Mouse (Mus musculus) heart, embryonic 10.5 days (tissue): Measurements from ENCODE around the gene Adrm1. TPM values are rescaled to one million over a fixed set of nuclear protein-coding genes. Genes with fewer than 3 reads are reported as not detected.
"Not testable (repeated sequence)": the region's sequence is repeated elsewhere in the genome, so short reads cannot be mapped to it uniquely, and the experiment has no call there.

Experiments used
- DNase-seq: peaks from one replicate; pipeline ENCODE4 v3.0.0-alpha.2; 2017; ENCODE audit warnings: low spot score
- H3K27ac ChIP-seq: fragments of 300-500 bp; sonication (generic); 2 replicates; pipeline ENCODE4 v1.5.1; 2016; ENCODE audit warnings: mild to moderate bottlenecking
- H3K27me3 ChIP-seq: fragments of 300-500 bp; sonication (generic); 2 replicates; pipeline ENCODE4 v1.6.1; 2016; ENCODE audit warnings: mild to moderate bottlenecking; ENCODE audit not compliant: poor library complexity, insufficient read depth, severe bottlenecking
- H3K36me3 ChIP-seq: fragments of 300-500 bp; sonication (generic); 2 replicates; pipeline ENCODE4 v1.6.1; 2016; ENCODE audit warnings: mild to moderate bottlenecking, moderate library complexity
- H3K4me1 ChIP-seq: fragments of 300-500 bp; sonication (generic); 2 replicates; pipeline ENCODE4 v1.6.1; 2016; ENCODE audit warnings: mild to moderate bottlenecking
- H3K4me3 ChIP-seq: fragments of 300-500 bp; sonication (generic); 2 replicates; pipeline ENCODE4 v1.5.1; 2016; ENCODE audit warnings: mild to moderate bottlenecking, moderate library complexity
- H3K9me3 ChIP-seq: fragments of 300-500 bp; sonication (generic); 2 replicates; pipeline ENCODE4 v1.6.1; 2016; ENCODE audit warnings: mild to moderate bottlenecking, moderate library complexity
- WGBS: fragments of 180-500 bp; shearing (Covaris S2); methylation state at CpG from one replicate; pipeline ENCODE4 v1.1.7; 2016; 5-methylcytosine and 5-hydroxymethylcytosine counted together
- polyA plus RNA-seq: library from polyadenylated mRNA; unstranded; fragments of >200 nt; fragmentation: Nextera tagmentation; extraction: Ambion mirVana; gene quantifications from 2 replicates; pipeline ENCODE4 v1.2.1, GENCODE M21; 2016

The Adrm1 gene
- polyA plus RNA-seq, 1 experiment from 2014 or later: 240 TPM

DNA sequence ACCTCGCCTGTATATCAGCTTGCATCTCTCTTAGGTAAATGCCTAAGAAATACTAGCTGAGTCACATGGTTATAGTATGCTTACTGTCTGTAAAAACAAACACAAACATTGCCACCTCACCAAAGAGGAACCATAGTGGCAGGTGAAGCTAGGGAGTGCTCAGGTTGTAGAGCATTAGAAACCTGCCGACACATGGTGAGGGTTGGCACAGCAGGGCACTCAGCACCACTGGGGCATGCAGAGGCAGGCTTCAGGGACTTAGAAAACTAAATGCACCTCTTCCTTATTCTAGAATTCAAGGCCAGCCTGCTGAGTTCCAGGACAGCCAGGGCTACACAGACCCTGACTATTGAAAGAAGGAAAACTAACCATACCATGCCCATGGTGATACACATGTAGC, 4.4 kb upstream of the Adrm1 start:
- no peaks in the 10 kb centered on the region for H3K9me3 ChIP-seq
- H3K27me3 ChIP-seq: no peaks in the 10 kb centered on the region
- H3K27ac ChIP-seq: no peak overlapping the region
- H3K36me3 ChIP-seq: peaks cover 18% of the 10 kb centered on the region
- peaks cover 3% of the 10 kb centered on the region for H3K4me1 ChIP-seq
- 77% methylated on average over 2 of the region's 2 CpGs for WGBS
- H3K4me3 ChIP-seq: no peak overlapping the region
- DNase-seq: no peak

DNA sequence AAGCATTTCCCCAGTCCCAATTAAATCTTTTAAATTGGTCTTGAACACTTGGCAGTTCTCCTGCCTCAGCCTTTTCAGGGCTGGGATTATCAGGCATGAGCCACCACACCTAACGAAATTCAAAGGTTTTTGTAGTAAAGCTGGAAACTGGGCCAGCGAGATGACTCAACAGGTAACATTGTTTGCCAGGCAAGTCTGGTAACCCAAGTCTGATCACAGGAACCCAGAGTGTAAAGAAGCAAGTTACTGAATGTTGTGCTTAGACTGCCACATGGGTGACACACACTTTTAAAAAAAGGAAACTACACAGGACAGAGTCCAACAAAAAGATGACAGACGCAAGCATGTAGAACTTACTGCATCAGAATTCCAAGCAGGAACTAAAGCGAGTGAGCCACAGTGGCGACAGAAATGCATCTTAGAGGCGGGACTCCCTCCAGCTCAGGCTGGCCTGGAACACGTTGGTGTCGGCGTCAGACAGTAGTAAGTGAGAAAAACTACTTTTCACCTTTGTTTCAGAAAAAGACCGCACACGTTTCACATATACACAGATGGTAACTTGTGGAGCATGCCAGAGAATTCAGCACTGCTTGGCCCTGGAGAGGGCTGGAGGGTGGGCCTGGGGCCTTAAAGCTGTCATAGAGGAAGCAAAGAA, 1.0 kb upstream of the Adrm1 start:
- Histone ChIP-seq H3K4me1 (peaks cover 19% of the 10 kb centered on the region), H3K36me3 (peaks cover 25% of the 10 kb centered on the region), H3K27ac (peak overlapping the region; percentile 97; the same call in 1 of the 2 replicates), H3K4me3 (no peak overlapping the region), H3K9me3 (no peaks in the 10 kb centered on the region), H3K27me3 (no peaks in the 10 kb centered on the region)
- 82% methylated on average over 11 of the region's 11 CpGs for WGBS
- DNase-seq: no peak

DNA sequence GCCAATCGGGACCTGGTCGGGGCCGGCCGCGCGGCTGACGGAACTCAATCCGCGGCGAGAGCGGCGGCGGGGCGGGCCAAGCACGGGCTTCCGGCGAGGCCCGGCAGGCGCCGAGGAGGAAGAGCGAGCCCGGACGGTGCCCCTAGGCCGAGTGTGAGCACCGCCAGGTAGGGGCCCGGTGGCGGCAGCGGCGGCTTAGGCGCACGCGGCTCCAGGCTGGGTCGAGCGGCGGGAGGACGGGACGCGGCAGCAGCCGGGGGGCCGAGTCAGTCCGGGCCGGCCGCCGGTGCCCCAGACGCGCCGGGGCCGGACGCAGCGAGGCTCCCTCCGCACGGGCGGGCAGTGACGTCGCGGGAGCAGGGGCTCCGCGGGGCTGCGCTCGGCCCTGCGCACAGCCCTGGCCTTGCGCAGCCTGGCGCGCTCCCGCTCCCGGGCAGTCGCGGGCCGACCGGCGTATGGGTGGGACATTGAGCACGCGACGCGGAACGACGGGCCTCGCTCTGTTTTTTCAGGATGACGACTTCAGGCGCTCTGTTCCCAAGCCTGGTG, 311 bp downstream of the Adrm1 start:
- Histone ChIP-seq H3K4me3 (peak overlapping the region; percentile 95), H3K4me1 (peaks cover 19% of the 10 kb centered on the region), H3K27ac (peak overlapping the region; percentile 97), H3K9me3 (no peaks in the 10 kb centered on the region), H3K27me3 (no peaks in the 10 kb centered on the region), H3K36me3 (peaks cover 37% of the 10 kb centered on the region)
- DNase-seq: no peak
- WGBS: under 1% methylated on average over 80 of the region's 80 CpGs

DNA sequence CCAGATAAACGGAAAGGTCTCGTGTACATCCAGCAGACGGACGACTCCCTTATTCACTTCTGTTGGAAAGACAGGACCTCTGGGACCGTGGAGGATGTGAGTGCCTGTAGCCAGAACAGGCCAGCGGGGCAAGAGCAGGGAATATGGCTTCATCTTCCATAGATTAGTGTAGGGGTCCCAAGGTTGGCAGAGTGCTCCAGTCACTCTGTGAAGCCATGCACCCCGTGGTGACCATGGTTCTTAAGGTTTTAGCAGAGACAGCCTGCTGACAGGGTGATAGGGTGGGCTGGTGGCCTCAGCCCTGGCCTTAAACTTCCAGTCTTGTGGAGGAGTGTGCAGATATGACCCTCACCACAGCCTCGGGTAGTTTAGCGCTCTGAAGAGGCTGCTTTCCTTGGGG, 867 bp downstream of the Adrm1 start:
- peaks cover 19% of the 10 kb centered on the region for H3K4me1 ChIP-seq
- peaks cover 43% of the 10 kb centered on the region for H3K36me3 ChIP-seq
- peak overlapping the region; percentile 97 for H3K27ac ChIP-seq
- H3K4me3 ChIP-seq: peak overlapping the region; percentile 95
- H3K9me3 ChIP-seq: no peaks in the 10 kb centered on the region
- H3K27me3 ChIP-seq: no peaks in the 10 kb centered on the region
- 4% methylated on average over 9 of the region's 9 CpGs for WGBS
- DNase-seq: no peak

DNA sequence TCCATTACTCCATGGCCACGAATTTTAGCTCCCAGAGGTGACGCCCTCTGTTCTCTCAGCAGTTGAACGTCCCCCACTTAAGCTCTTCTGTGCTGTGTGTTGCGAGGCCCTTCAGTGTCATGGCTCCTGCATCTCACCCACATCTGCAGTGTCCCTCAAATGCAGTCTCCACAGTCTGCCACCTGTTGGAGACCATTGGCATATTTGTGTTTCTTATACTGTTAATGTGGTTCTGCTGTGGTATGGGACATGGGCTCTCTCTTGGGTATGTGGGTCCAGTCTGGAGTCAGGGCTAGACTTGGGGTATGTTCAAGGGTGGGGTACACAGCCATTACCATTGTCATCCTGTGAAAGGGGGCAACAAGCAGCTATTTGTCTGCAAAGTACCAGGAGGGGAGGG, 1.9 kb downstream of the Adrm1 start:
- DNase-seq: no peak
- no peaks in the 10 kb centered on the region for H3K27me3 ChIP-seq
- H3K4me1 ChIP-seq: peaks cover 19% of the 10 kb centered on the region
- WGBS: 70% methylated on average over 4 of the region's 4 CpGs
- no peaks in the 10 kb centered on the region for H3K9me3 ChIP-seq
- H3K36me3 ChIP-seq: peaks cover 53% of the 10 kb centered on the region
- H3K4me3 ChIP-seq: peak overlapping the region; percentile 95
- H3K27ac ChIP-seq: no peak overlapping the region

DNA sequence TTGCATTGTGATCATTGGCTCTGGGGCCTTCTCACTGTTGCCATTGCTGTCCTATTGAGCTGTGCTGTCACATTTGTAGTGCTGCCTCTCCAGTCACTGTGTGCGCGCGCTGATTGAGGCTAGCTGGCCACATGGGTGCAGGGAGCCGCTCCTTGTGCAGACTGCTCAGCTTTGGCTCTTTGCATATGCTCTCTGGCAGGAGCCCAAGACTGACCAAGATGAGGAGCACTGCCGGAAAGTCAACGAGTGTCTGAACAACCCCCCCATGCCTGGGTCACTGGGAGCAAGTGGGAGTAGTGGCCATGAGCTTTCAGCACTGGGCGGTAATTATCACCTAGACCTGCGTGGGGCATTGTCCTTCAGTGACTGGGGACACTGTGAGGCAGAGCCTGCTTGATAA, 2.4 kb downstream of the Adrm1 start:
- H3K9me3 ChIP-seq, H3K27me3 ChIP-seq, H3K4me3 ChIP-seq, DNase-seq, H3K27ac ChIP-seq: not testable (repeated sequence)
- WGBS: 90% methylated on average over 8 of the region's 8 CpGs
- Histone ChIP-seq H3K36me3 (peaks cover 58% of the 10 kb centered on the region), H3K4me1 (peaks cover 19% of the 10 kb centered on the region)

DNA sequence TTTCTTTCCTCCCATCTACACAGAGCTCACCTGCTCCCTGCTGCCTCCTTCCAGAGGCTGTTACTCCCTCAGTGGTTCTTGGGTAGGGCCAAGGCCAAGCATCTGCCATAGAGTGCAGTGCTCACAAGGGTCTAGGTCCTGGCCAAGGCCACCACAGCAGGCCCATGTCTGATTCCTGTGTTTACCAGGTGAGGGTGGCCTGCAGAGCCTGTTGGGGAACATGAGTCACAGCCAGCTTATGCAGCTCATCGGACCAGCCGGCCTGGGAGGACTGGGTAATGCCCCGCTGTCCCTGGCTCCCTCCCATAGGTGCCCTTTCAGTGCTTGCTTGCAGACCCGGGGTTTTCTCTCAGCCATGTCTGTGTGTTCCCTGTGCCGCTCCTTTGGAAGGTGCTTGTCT, 2.8 kb downstream of the Adrm1 start:
- DNase-seq: no peak
- 97% methylated on average over 5 of the region's 5 CpGs for WGBS
- H3K27me3 ChIP-seq: no peaks in the 10 kb centered on the region
- no peak overlapping the region for H3K27ac ChIP-seq
- H3K9me3 ChIP-seq: no peaks in the 10 kb centered on the region
- H3K4me1 ChIP-seq: peaks cover 19% of the 10 kb centered on the region
- peaks cover 62% of the 10 kb centered on the region for H3K36me3 ChIP-seq
- no peak overlapping the region for H3K4me3 ChIP-seq

DNA sequence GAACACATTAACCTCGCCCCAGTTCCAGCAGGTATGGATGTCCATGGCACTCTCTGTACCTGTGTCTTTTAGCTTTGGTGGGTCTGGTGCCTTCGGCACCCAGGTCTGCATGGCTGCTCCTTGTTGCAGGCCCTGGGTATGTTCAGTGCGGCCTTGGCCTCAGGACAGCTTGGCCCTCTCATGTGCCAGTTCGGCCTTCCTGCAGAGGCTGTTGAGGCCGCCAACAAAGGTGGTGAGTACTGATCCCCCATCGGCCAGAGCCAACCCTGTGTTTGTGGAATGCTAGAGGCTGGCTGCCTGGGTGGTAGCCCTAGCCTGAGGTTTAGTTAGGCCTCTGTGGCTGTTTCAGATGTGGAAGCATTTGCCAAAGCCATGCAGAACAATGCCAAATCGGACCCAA, 4.4 kb downstream of the Adrm1 start:
- Histone ChIP-seq H3K4me3 (no peak overlapping the region), H3K27me3 (no peaks in the 10 kb centered on the region), H3K9me3 (no peaks in the 10 kb centered on the region), H3K27ac (no peak overlapping the region), H3K4me1 (peaks cover 17% of the 10 kb centered on the region), H3K36me3 (peaks cover 78% of the 10 kb centered on the region)
- WGBS: 94% methylated on average over 7 of the region's 7 CpGs
- no peak for DNase-seq

DNA sequence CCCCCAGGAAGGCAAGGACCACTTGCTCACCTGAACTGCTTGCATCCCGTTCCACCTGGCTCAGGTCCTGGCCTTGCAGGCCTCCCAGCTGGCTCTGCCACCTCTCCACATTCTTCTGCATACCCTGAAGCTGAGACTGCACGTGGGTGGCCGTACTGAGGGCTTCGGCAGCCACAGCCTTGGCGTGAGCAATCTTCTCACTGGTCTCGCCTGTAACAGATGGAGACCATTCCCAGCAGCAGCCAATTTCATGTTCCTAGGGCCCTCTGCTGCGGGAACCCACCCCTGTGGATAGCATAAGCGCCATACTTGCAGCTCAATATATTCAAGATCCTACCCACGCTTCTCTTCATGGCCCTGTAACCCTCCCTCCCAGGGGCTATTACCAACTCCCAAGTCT, 10.3 kb downstream of the Adrm1 start:
- no peak for DNase-seq
- Histone ChIP-seq H3K27me3 (no peaks in the 10 kb centered on the region), H3K4me3 (no peak overlapping the region), H3K27ac (no peak overlapping the region), H3K4me1 (no peaks in the 10 kb centered on the region; the same call in 1 of the 2 replicates), H3K36me3 (peaks cover 97% of the 10 kb centered on the region), H3K9me3 (no peaks in the 10 kb centered on the region)
- WGBS: 88% methylated on average over 9 of the region's 9 CpGs

DNA sequence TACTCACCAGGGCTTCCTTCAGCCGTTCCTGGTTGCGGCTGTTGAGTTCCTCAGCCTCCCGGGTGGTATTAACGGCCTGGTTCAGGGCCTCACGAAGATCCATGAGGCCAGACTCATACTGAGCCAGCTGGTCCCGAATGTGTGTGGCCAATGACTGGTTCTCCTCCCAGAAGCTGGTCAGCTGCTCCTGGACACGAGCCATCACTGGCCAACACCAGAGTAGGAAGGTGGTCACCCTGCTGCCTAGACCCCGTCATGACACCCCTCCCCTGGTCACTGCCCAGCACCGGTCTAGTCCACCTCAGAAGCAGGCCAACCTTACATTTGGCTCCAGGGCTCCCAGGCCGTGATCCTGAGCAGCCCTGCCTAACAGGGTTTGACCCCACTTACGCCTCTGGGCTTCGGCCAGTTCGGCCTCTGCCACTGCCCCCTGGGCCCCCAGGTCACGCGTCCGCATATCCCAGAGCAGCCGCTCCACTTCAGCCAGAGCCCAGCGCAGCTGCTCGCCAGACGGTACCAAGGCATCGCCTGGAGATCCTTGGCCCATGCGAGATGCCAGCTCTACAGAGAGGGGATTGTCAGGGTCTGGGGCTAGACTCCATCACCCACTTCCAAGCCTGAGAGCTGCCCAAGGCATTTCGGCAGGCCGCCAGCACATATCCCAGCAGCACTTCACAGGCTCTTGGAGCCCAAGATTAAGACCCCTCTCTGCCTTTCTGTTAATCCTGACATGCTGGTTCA, 12.9 kb downstream of the Adrm1 start:
- H3K9me3 ChIP-seq: no peaks in the 10 kb centered on the region
- no peaks in the 10 kb centered on the region for H3K4me1 ChIP-seq
- no peak overlapping the region for H3K27ac ChIP-seq
- WGBS: 91% methylated on average over 24 of the region's 24 CpGs
- H3K36me3 ChIP-seq: peaks cover 96% of the 10 kb centered on the region
- no peak overlapping the region for H3K4me3 ChIP-seq
- no peak for DNase-seq
- H3K27me3 ChIP-seq: no peaks in the 10 kb centered on the region

DNA sequence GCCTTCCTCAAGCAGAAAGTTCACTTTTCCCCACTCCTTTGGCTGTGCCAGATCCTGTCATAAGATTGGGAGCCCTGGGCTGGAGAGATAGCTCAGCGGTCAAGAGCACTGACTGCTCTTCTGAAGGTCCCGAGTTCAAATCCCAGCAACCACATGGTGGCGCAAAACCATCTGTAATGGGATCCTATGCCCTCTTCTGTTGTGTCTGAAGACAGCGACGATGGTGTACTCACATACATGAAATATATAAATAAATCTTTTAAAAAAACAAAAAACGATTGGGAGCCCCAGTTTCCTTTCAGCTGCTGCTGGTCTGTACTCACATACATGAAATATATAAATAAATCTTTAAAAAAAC, 13.4 kb downstream of the Adrm1 start:
- H3K27me3 ChIP-seq: no peaks in the 10 kb centered on the region
- WGBS: 85% methylated on average over 6 of the region's 6 CpGs
- no peaks in the 10 kb centered on the region for H3K9me3 ChIP-seq
- H3K4me1 ChIP-seq: no peaks in the 10 kb centered on the region
- DNase-seq: no peak
- H3K4me3 ChIP-seq: no peak overlapping the region
- H3K36me3 ChIP-seq: peaks cover 95% of the 10 kb centered on the region
- H3K27ac ChIP-seq: no peak overlapping the region

DNA sequence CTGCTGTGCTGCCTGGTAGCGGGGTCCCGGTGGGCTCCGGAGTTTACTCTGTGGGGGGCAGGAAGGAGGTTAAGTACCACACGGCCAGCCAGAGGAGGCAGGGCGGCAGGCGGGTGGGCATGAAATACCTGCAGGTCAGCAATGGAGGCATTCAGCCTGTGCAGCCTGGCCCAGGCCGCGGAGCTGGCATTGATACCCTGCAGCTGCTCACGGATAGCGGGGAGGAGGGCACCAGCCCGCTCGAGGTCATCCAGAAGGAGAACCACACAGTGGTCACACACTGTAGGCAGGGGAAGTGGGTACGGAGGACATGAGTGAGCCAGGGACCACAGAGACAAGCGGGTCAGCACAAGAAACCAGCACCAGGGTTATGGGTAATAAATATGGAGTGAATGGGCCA, 14.4 kb downstream of the Adrm1 start:
- WGBS: 88% methylated on average over 14 of the region's 14 CpGs

DNA sequence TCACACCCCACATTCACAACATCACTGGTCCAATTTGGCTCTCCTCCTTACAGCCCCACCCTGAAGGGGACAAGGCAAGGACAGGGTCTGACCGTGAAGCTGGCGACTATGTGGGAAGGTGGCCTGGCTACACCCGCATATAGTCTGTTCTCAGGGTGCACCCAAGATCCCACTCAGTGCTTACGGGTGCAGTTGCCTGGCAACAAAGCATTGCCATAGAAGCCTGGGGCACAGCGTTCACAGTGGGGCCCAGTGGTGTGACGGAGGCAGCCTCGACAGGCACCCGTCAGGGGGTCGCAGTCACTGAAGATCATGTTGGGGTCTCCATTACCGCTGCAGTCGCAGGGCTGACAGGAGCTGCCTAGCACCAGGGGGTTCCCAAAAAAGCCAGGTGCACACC, 16.1 kb downstream of the Adrm1 start:
- WGBS: 93% methylated on average over 11 of the region's 11 CpGs
- H3K27ac ChIP-seq: no peak overlapping the region
- peaks cover 13% of the 10 kb centered on the region; the same call in 1 of the 2 replicates for H3K4me1 ChIP-seq
- no peaks in the 10 kb centered on the region for H3K27me3 ChIP-seq
- no peaks in the 10 kb centered on the region for H3K9me3 ChIP-seq
- H3K4me3 ChIP-seq: no peak overlapping the region
- H3K36me3 ChIP-seq: peaks cover 95% of the 10 kb centered on the region
- no peak for DNase-seq

More for the DNA sequence above, 14.4 kb downstream of the Adrm1 start:
- Histone ChIP-seq H3K4me1 (no peaks in the 10 kb centered on the region), H3K9me3 (no peaks in the 10 kb centered on the region), H3K27ac (no peak overlapping the region), H3K4me3 (no peak overlapping the region), H3K36me3 (peaks cover 95% of the 10 kb centered on the region), H3K27me3 (no peaks in the 10 kb centered on the region)
- DNase-seq: no peak
